Mouse (Mus musculus): ENCODE results near the gene Best1.

- TF ChIP-seq CTCF (IDR thresholded peaks at IDR 0.05; ENCODE audit: low read depth) (no peak), EP300 (IDR thresholded peaks at IDR 0.05; ENCODE audit: low read depth) (no peak)
These were observed 11.9 kb upstream of the Best1 start for GRCm38 (mm10) chr19:10013348-10013747.

All from liver, embryonic 14.5 days (tissue).